Mouse (Mus musculus) MEL-GATA-1-ER (cell line): ENCODE measurements around the gene Krtap4-7.
"Not testable (repeated sequence)": the region's sequence is repeated elsewhere in the genome, so short reads cannot be mapped to it uniquely, and the experiment has no call there.

ENCODE experiments used
- DNase-seq: peaks from one replicate; pipeline ENCODE4 v3.0.0-alpha.2; 2012; ENCODE audit warnings: low read depth; ENCODE audit errors: extremely low read depth

Gene Krtap4-7

GRCm38 (mm10) chr11:99603208-99603607 lies 40.7 kb downstream of the Krtap4-7 start, which contains the start of gene Gm11938:
Gene Gm11938, minus strand, starts transcription at chr11:99603308.
- DNase-seq = not testable (repeated sequence)

- not testable (repeated sequence) for DNase-seq
Observed at GRCm38 (mm10) chr11:99597742-99598141, 46.1 kb downstream of the Krtap4-7 start, which contains the start of gene Krtap9-3. Gene Krtap9-3, minus strand, starts transcription at chr11:99598105.
